Mouse (Mus musculus): ENCODE results near the gene Eif2b1.

DNA sequence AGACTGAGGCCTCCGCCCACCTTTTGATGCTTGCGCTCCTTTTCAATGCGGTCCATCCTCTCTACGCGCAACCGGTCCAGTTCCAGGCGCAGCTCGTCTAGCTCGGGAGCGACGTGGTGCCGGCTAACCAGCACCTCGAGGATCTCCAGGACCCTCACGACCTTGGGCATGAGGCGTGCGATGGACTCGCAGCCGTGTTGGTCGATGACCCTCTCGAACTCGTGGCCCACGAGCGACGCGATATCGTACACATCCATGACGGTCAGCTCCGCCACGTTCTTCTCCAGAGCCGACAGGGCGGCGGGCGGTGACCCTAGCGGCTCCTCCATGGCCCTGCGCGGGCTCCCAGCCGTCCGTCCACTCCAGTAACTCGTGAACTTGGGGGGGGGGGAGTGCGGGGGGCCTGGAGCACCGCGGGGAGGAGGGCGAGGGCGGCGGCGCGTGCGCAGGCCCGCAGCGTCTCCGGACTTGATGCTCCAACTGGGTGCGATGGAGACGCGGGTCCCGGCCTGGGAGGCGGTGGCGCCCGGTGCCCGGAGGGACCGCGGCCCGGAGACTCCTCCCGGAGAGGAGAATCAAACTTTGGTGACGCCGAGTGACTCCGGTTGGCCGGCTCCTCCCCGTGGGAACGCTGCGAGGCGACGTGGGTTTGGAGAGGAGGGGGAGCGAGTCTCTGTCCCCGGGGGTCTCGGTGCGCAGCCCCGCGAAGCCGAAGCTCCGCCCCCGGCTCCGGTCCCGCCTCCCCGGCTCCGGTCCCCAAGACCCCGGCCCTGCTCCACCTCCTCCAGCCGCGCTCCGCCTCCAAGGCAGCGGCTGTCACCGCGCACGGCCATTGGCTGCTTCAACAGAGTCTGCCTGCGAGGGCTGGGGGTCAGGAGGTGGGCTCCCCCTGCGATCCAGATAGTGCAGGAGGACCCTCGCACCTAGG, 48.0 kb downstream of the Eif2b1 start, which contains the start of gene Rilpl1:
- TF ChIP-seq CTCF (IDR thresholded peaks at IDR 0.05; ENCODE audit: low read depth) (no peak), EP300 (optimal IDR thresholded peaks at IDR 0.05) (no peak)

Data from stomach, postnatal 0 days (tissue).